Mouse (Mus musculus): ENCODE measurements around the gene Trim28.

Trim28 gene

DNA sequence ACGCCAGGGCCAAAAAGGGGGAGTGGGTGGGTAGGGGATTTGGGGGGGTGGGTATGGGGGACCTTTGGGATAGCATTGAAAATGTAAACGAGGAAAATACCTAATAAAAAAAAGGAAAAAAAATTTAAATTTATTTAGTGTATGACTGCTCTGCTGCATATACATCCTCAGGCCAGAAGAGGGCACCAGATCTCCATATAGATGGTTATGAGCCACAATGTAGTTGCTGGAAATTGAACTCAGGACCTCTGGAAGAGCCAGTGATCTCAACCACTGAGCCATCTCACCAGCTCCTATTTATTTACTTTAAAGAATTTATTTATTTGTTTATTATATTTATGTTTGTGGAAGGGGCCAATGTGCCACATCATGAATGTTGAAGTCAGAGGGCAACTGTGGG is 64.5 kb downstream of the Trim28 start:
- DNase-seq (ENCODE audit: low read depth), result peak; percentile 62

DNA sequence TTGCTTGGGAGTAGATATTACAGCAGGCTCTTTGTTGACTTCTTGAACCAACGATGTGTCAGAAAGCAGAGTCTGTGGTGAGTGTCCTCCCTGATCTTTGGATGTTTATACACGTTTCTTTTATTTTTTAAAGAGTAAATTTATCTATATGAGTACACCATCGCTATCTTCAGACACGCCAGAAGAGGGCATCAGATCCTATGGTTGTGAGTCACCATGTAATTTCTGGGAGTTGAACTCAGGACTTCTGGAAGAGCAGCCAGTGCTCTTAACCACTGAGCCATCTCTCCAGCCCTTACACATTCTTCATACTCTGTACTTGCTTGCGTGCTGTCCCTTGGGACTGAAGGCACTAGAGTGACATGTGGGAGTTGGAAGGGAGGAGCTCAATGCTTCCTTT is 73.4 kb downstream of the Trim28 start:
- no peak for DNase-seq (ENCODE audit: low read depth)
